Mouse (Mus musculus): Measurements from ENCODE around the gene Alox15. TPM values are rescaled to one million over a fixed set of nuclear protein-coding genes. Genes with fewer than 3 reads are reported as not detected.

The Alox15 gene
- total and polyA plus RNA-seq, 2 experiments from 2014 or later: 0.28 TPM; not detected in 1

GRCm38 (mm10) chr11:70308296-70308695 is 43.5 kb downstream of the Alox15 start:
- Histone ChIP-seq H3K27ac (ENCODE audit: low read depth, low read length) (no peak overlapping the region), H3K27me3 (ENCODE audit: insufficient read depth, low read length) (peaks cover 7% of the 10 kb centered on the region; the same call in 1 of the 2 replicates), H3K4me2 (ENCODE audit: low read depth, low read length, poor library complexity, severe bottlenecking) (no peak overlapping the region), H3K9me3 (ENCODE audit: low read length) (no peaks in the 10 kb centered on the region), H3K9ac (replicated peaks; ENCODE audit: low read length, poor library complexity, severe bottlenecking) (no peak overlapping the region), H3K4me3 (ENCODE audit: low read depth, low read length) (no peak overlapping the region), H3K36me3 (ENCODE audit: insufficient read depth, low read length) (no peaks in the 10 kb centered on the region), H3K4me1 (ENCODE audit: insufficient read depth, low read length) (no peaks in the 10 kb centered on the region)
- ATAC-seq (ENCODE audit: low FRiP score) (no peak), DNase-seq (ENCODE audit: low spot score) (no peak)
- WGBS: 100% methylated on average over 2 of the region's 2 CpGs
- peak; percentile 31 for TF ChIP-seq CTCF (IDR thresholded peaks at IDR 0.05)

- H3K9me3 ChIP-seq (ENCODE audit: low read length): no peaks in the 10 kb centered on the region
These were observed 45.7 kb downstream of the Alox15 start for GRCm38 (mm10) chr11:70306159-70306558.

GRCm38 (mm10) chr11:70302293-70302692 is 49.5 kb downstream of the Alox15 start:
- H3K9me3 ChIP-seq (ENCODE audit: low read length): no peaks in the 10 kb centered on the region
- H3K4me2 ChIP-seq (ENCODE audit: low read depth, low read length, poor library complexity, severe bottlenecking): no peak overlapping the region
- ATAC-seq (ENCODE audit: low FRiP score): no peak
- WGBS: 83% methylated on average over 4 of the region's 4 CpGs
- TF ChIP-seq CTCF (IDR thresholded peaks at IDR 0.05): no peak
- H3K9ac ChIP-seq (replicated peaks; ENCODE audit: low read length, poor library complexity, severe bottlenecking): no peak overlapping the region
- DNase-seq (ENCODE audit: low spot score): no peak
- no peaks in the 10 kb centered on the region for H3K36me3 ChIP-seq (ENCODE audit: insufficient read depth, low read length)
- 0 out of 2 replicates have a peak, but pooled peaks cover 3% of the 10 kb centered on the region for H3K27me3 ChIP-seq (ENCODE audit: insufficient read depth, low read length)
- no peak overlapping the region for H3K4me3 ChIP-seq (ENCODE audit: low read depth, low read length)
- no peak overlapping the region for H3K27ac ChIP-seq (ENCODE audit: low read depth, low read length)
- no peaks in the 10 kb centered on the region for H3K4me1 ChIP-seq (ENCODE audit: insufficient read depth, low read length)

More at GRCm38 (mm10) chr11:70306159-70306558, 45.7 kb downstream of the Alox15 start:
- H3K27me3 ChIP-seq (ENCODE audit: insufficient read depth, low read length): peaks cover 7% of the 10 kb centered on the region; the same call in 1 of the 2 replicates
- H3K4me3 ChIP-seq (ENCODE audit: low read depth, low read length): no peak overlapping the region
- H3K4me2 ChIP-seq (ENCODE audit: low read depth, low read length, poor library complexity, severe bottlenecking): no peak overlapping the region
- H3K4me1 ChIP-seq (ENCODE audit: insufficient read depth, low read length): no peaks in the 10 kb centered on the region
- DNase-seq (ENCODE audit: low spot score) (no peak), ATAC-seq (ENCODE audit: low FRiP score) (no peak)
- no peak overlapping the region for H3K27ac ChIP-seq (ENCODE audit: low read depth, low read length)
- WGBS: 78% methylated on average over 7 of the region's 7 CpGs
- H3K9ac ChIP-seq (replicated peaks; ENCODE audit: low read length, poor library complexity, severe bottlenecking): no peak overlapping the region
- TF ChIP-seq CTCF (IDR thresholded peaks at IDR 0.05): no peak
- no peaks in the 10 kb centered on the region for H3K36me3 ChIP-seq (ENCODE audit: insufficient read depth, low read length)

- Histone ChIP-seq H3K4me3 (ENCODE audit: low read depth, low read length) (no peak overlapping the region), H3K4me1 (ENCODE audit: insufficient read depth, low read length) (no peaks in the 10 kb centered on the region), H3K27me3 (ENCODE audit: insufficient read depth, low read length) (no peaks in the 10 kb centered on the region), H3K27ac (ENCODE audit: low read depth, low read length) (no peak overlapping the region), H3K9ac (replicated peaks; ENCODE audit: low read length, poor library complexity, severe bottlenecking) (no peak overlapping the region), H3K9me3 (ENCODE audit: low read length) (no peaks in the 10 kb centered on the region), H3K4me2 (ENCODE audit: low read depth, low read length, poor library complexity, severe bottlenecking) (no peak overlapping the region), H3K36me3 (ENCODE audit: insufficient read depth, low read length) (no peaks in the 10 kb centered on the region)
- DNase-seq (ENCODE audit: low spot score) (no peak), ATAC-seq (ENCODE audit: low FRiP score) (no peak)
- no peak for TF ChIP-seq CTCF (IDR thresholded peaks at IDR 0.05)
- 63% methylated on average over 12 of the region's 12 CpGs for WGBS
These were observed 53.9 kb downstream of the Alox15 start for GRCm38 (mm10) chr11:70297836-70298454.

DNA sequence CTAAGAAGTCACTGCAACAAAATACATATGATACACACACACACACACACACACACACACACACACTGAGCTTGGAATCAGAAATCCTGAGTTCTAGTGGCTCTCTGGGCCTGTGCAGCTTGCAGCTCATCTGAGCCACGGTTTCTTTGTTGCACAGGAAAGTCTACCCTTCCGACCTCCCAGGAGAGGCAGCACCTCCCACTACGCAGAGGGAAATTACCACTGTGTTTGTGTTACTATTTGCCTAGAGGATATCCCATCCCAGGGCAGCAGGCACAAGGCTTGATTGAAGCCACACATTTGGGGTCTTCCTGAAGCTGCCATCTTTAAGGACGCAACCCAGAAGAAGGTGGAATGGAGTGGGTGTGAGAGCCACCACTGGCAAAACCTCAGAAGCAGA is 54.4 kb downstream of the Alox15 start:
- Histone ChIP-seq H3K9ac (replicated peaks; ENCODE audit: low read length, poor library complexity, severe bottlenecking) (no peak overlapping the region), H3K4me2 (ENCODE audit: low read depth, low read length, poor library complexity, severe bottlenecking) (no peak overlapping the region), H3K27me3 (ENCODE audit: insufficient read depth, low read length) (no peaks in the 10 kb centered on the region), H3K4me3 (ENCODE audit: low read depth, low read length) (no peak overlapping the region), H3K27ac (ENCODE audit: low read depth, low read length) (no peak overlapping the region), H3K9me3 (ENCODE audit: low read length) (no peaks in the 10 kb centered on the region), H3K36me3 (ENCODE audit: insufficient read depth, low read length) (no peaks in the 10 kb centered on the region), H3K4me1 (ENCODE audit: insufficient read depth, low read length) (no peaks in the 10 kb centered on the region)
- WGBS: 57% methylated on average over 4 of the region's 4 CpGs
- ATAC-seq (ENCODE audit: low FRiP score): no peak
- no peak for TF ChIP-seq CTCF (IDR thresholded peaks at IDR 0.05)
- no peak for DNase-seq (ENCODE audit: low spot score)

Other genes starting within 250 kb of the Alox15 start
- gene Mgl2, start 221.7 kb downstream of the Alox15 start, total RNA-seq (2014; rRNA removed): 0.11 and 0.85 TPM in 2 replicates
- gene Mgl2, start 221.7 kb downstream of the Alox15 start, polyA plus RNA-seq (2015; fragmentation: Nextera tagmentation; extraction: Ambion mirVana): 0.26 and 0.60 TPM in 2 replicates
- 0.42 and 0.44 TPM in 2 replicates for gene Clec10a, start 195.8 kb downstream of the Alox15 start, total RNA-seq (2014; rRNA removed)
- gene Clec10a, start 195.8 kb downstream of the Alox15 start, polyA plus RNA-seq (2015; fragmentation: Nextera tagmentation; extraction: Ambion mirVana): 0.57 and 1.3 TPM in 2 replicates
- 22.2 and 28.2 TPM in 2 replicates for gene Slc16a11, start 139.3 kb downstream of the Alox15 start, total RNA-seq (2014; rRNA removed)
- 15.2 and 18.0 TPM in 2 replicates for gene Slc16a11, start 139.3 kb downstream of the Alox15 start, polyA plus RNA-seq (2015; fragmentation: Nextera tagmentation; extraction: Ambion mirVana)
- 9.9 and 26.1 TPM in 2 replicates for gene Slc16a13, start 131.0 kb downstream of the Alox15 start, total RNA-seq (2014; rRNA removed)
- gene Slc16a13, start 131.0 kb downstream of the Alox15 start, polyA plus RNA-seq (2015; fragmentation: Nextera tagmentation; extraction: Ambion mirVana): 9.9 and 10.1 TPM in 2 replicates
- 3.8 and 6.8 TPM in 2 replicates for gene Bcl6b, start 122.2 kb downstream of the Alox15 start, total RNA-seq (2014; rRNA removed)
- 2.4 and 2.7 TPM in 2 replicates for gene Bcl6b, start 122.2 kb downstream of the Alox15 start, polyA plus RNA-seq (2015; fragmentation: Nextera tagmentation; extraction: Ambion mirVana)
- gene 0610010K14Rik, start 114.1 kb downstream of the Alox15 start, total RNA-seq (2014; rRNA removed): 43.0 and 76.9 TPM in 2 replicates
- 138 and 154 TPM in 2 replicates for gene 0610010K14Rik, start 114.1 kb downstream of the Alox15 start, polyA plus RNA-seq (2015; fragmentation: Nextera tagmentation; extraction: Ambion mirVana)
- gene Gm21988, start 112.2 kb downstream of the Alox15 start, total RNA-seq (2014; rRNA removed): 3.4 and 5.5 TPM in 2 replicates
- 18.6 and 20.1 TPM in 2 replicates for gene Gm21988, start 112.2 kb downstream of the Alox15 start, polyA plus RNA-seq (2015; fragmentation: Nextera tagmentation; extraction: Ambion mirVana)
- 66.1 and 81.2 TPM in 2 replicates for gene Rnasek, start 112.2 kb downstream of the Alox15 start, total RNA-seq (2014; rRNA removed)
- 588 and 612 TPM in 2 replicates for gene Rnasek, start 112.2 kb downstream of the Alox15 start, polyA plus RNA-seq (2015; fragmentation: Nextera tagmentation; extraction: Ambion mirVana)
- 0.16 and 0.57 TPM in 2 replicates for gene Alox12, start 96.7 kb downstream of the Alox15 start, total RNA-seq (2014; rRNA removed)
- 0.29 and 0.35 TPM in 2 replicates for gene Alox12, start 96.7 kb downstream of the Alox15 start, polyA plus RNA-seq (2015; fragmentation: Nextera tagmentation; extraction: Ambion mirVana)
- 0.05 TPM in 1 of 2 replicates, not detected in the other for gene Alox12e, start 29.4 kb downstream of the Alox15 start, total RNA-seq (2014; rRNA removed)
- 0.16 and 0.31 TPM in 2 replicates for gene Alox12e, start 29.4 kb downstream of the Alox15 start, polyA plus RNA-seq (2015; fragmentation: Nextera tagmentation; extraction: Ambion mirVana)
- gene Pelp1, start 58.0 kb upstream of the Alox15 start, total RNA-seq (2014; rRNA removed): 35.6 and 55.1 TPM in 2 replicates
- gene Pelp1, start 58.0 kb upstream of the Alox15 start, polyA plus RNA-seq (2015; fragmentation: Nextera tagmentation; extraction: Ambion mirVana): 28.0 and 28.3 TPM in 2 replicates
- 99.9 and 119 TPM in 2 replicates for gene Arrb2, start 80.6 kb upstream of the Alox15 start, total RNA-seq (2014; rRNA removed)
- 55.0 and 55.6 TPM in 2 replicates for gene Arrb2, start 80.6 kb upstream of the Alox15 start, polyA plus RNA-seq (2015; fragmentation: Nextera tagmentation; extraction: Ambion mirVana)
- 23.7 and 30.1 TPM in 2 replicates for gene Med11, start 99.9 kb upstream of the Alox15 start, total RNA-seq (2014; rRNA removed)
- 28.2 and 36.8 TPM in 2 replicates for gene Med11, start 99.9 kb upstream of the Alox15 start, polyA plus RNA-seq (2015; fragmentation: Nextera tagmentation; extraction: Ambion mirVana)
- gene Zmynd15, start 107.4 kb upstream of the Alox15 start, total RNA-seq (2014; rRNA removed): 0.44 and 0.71 TPM in 2 replicates
- 0.47 and 0.70 TPM in 2 replicates for gene Zmynd15, start 107.4 kb upstream of the Alox15 start, polyA plus RNA-seq (2015; fragmentation: Nextera tagmentation; extraction: Ambion mirVana)
- gene Cxcl16, start 108.0 kb upstream of the Alox15 start, total RNA-seq (2014; rRNA removed): 1.2 and 1.9 TPM in 2 replicates
- gene Cxcl16, start 108.0 kb upstream of the Alox15 start, polyA plus RNA-seq (2015; fragmentation: Nextera tagmentation; extraction: Ambion mirVana): 3.1 and 3.2 TPM in 2 replicates
- gene Tm4sf5, start 153.2 kb upstream of the Alox15 start, total RNA-seq (2014; rRNA removed): 7.4 and 12.1 TPM in 2 replicates
- gene Tm4sf5, start 153.2 kb upstream of the Alox15 start, polyA plus RNA-seq (2015; fragmentation: Nextera tagmentation; extraction: Ambion mirVana): 18.8 and 19.8 TPM in 2 replicates
- gene Vmo1, start 162.6 kb upstream of the Alox15 start, total RNA-seq (2014; rRNA removed): not detected in 2 replicates
- gene Vmo1, start 162.6 kb upstream of the Alox15 start, polyA plus RNA-seq (2015; fragmentation: Nextera tagmentation; extraction: Ambion mirVana): 0.53 and 0.65 TPM in 2 replicates
- gene Gltpd2, start 167.2 kb upstream of the Alox15 start, total RNA-seq (2014; rRNA removed): not detected in 2 replicates
- gene Gltpd2, start 167.2 kb upstream of the Alox15 start, polyA plus RNA-seq (2015; fragmentation: Nextera tagmentation; extraction: Ambion mirVana): 0.21 and 0.25 TPM in 2 replicates
- 455 and 493 TPM in 2 replicates for gene Psmb6, start 173.3 kb upstream of the Alox15 start, total RNA-seq (2014; rRNA removed)
- 818 and 874 TPM in 2 replicates for gene Psmb6, start 173.3 kb upstream of the Alox15 start, polyA plus RNA-seq (2015; fragmentation: Nextera tagmentation; extraction: Ambion mirVana)
- not detected in 2 replicates for gene Gm40193, start 180.9 kb upstream of the Alox15 start, total RNA-seq (2014; rRNA removed)
- gene Gm40193, start 180.9 kb upstream of the Alox15 start, polyA plus RNA-seq (2015; fragmentation: Nextera tagmentation; extraction: Ambion mirVana): not detected in 2 replicates
- gene Pld2, start 188.0 kb upstream of the Alox15 start, total RNA-seq (2014; rRNA removed): 46.8 and 71.5 TPM in 2 replicates
- 18.0 and 19.4 TPM in 2 replicates for gene Pld2, start 188.0 kb upstream of the Alox15 start, polyA plus RNA-seq (2015; fragmentation: Nextera tagmentation; extraction: Ambion mirVana)
- gene Mink1, start 210.8 kb upstream of the Alox15 start, total RNA-seq (2014; rRNA removed): 80.9 and 82.1 TPM in 2 replicates
- gene Mink1, start 210.8 kb upstream of the Alox15 start, polyA plus RNA-seq (2015; fragmentation: Nextera tagmentation; extraction: Ambion mirVana): 15.6 and 17.1 TPM in 2 replicates

Measured in midbrain, postnatal 0 days (tissue).